Mouse (Mus musculus): ENCODE data around the gene Atp11b. TPM values are rescaled to one million over a fixed set of nuclear protein-coding genes. Genes with fewer than 3 reads are reported as not detected.

Gene Atp11b
- polyA plus RNA-seq, 1 experiment from 2014 or later: 29.8 TPM

DNA sequence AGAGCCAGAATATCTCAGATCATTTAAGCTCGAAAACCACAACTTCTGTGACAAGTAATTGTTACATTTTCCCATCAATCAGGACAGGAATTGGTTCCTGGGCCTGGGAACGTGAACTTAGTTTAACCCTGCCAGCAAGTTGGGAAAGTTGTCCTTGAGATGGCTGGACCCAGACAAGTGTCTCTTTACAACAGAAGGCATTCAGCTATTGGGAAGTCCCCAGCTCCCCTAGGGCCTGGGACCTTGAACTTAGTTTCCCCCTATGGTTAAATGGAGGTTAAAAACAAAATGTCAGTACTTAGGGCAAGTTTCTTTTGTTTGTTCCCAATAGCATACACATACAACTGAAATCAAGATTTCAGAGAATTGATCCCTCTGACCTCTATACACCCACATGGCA, 2.2 kb upstream of the Atp11b start:
- 60% methylated on average over 2 of the region's 2 CpGs for WGBS (ENCODE audit: insufficient replicate concordance)

DNA sequence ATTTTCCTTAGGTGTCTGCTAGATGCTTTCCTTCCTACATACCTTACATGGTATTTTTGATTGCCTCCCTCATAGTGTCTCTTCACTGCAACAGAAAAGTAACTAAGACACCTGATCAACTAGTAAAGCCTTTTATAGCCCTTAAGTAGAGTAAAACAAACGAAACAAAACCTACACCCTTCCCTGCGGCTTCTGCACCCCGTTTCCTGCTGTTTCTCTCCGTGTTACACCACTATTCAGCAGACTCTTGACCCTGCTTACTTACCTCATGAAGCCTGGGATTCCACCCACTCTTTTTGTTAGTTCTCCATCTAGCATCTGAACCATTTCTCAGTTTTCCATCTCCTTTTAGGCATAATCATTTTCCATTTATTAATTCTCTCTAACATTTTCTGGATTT, 8.8 kb downstream of the Atp11b start:
- Histone ChIP-seq H3K4me3 (ENCODE audit: low read depth, low read length) (no peak overlapping the region), H3K4me2 (no peak overlapping the region), H3K4me1 (ENCODE audit: control insufficient read depth, insufficient read depth, low read length) (no peaks in the 10 kb centered on the region), H3K27me3 (ENCODE audit: control insufficient read depth, insufficient read depth, low read length) (no peaks in the 10 kb centered on the region), H3K36me3 (ENCODE audit: control insufficient read depth, insufficient read depth, low read length) (no peaks in the 10 kb centered on the region), H3K9ac (ENCODE audit: low read depth, low read length) (no peak overlapping the region), H3K9me3 (replicated peaks; ENCODE audit: control insufficient read depth, low read length) (no peaks in the 10 kb centered on the region), H3K27ac (ENCODE audit: low read depth, low read length) (no peak overlapping the region)
- no peak for ATAC-seq (replicated peaks; ENCODE audit: insufficient number of reproducible peaks, low FRiP score, low TSS enrichment)
- WGBS (ENCODE audit: insufficient replicate concordance): 75% methylated on average over 4 of the region's 4 CpGs

More for the DNA sequence above, 2.2 kb upstream of the Atp11b start:
- no peak for ATAC-seq (replicated peaks; ENCODE audit: insufficient number of reproducible peaks, low FRiP score, low TSS enrichment)
- no peak overlapping the region for H3K9ac ChIP-seq (ENCODE audit: low read depth, low read length)
- H3K4me1 ChIP-seq (ENCODE audit: control insufficient read depth, insufficient read depth, low read length): no peaks in the 10 kb centered on the region
- no peaks in the 10 kb centered on the region for H3K27me3 ChIP-seq (ENCODE audit: control insufficient read depth, insufficient read depth, low read length)
- H3K9me3 ChIP-seq (replicated peaks; ENCODE audit: control insufficient read depth, low read length): no peaks in the 10 kb centered on the region
- H3K4me2 ChIP-seq: no peak overlapping the region
- H3K36me3 ChIP-seq (ENCODE audit: control insufficient read depth, insufficient read depth, low read length): no peaks in the 10 kb centered on the region
- no peak overlapping the region for H3K27ac ChIP-seq (ENCODE audit: low read depth, low read length)
- H3K4me3 ChIP-seq (ENCODE audit: low read depth, low read length): no peak overlapping the region

DNA sequence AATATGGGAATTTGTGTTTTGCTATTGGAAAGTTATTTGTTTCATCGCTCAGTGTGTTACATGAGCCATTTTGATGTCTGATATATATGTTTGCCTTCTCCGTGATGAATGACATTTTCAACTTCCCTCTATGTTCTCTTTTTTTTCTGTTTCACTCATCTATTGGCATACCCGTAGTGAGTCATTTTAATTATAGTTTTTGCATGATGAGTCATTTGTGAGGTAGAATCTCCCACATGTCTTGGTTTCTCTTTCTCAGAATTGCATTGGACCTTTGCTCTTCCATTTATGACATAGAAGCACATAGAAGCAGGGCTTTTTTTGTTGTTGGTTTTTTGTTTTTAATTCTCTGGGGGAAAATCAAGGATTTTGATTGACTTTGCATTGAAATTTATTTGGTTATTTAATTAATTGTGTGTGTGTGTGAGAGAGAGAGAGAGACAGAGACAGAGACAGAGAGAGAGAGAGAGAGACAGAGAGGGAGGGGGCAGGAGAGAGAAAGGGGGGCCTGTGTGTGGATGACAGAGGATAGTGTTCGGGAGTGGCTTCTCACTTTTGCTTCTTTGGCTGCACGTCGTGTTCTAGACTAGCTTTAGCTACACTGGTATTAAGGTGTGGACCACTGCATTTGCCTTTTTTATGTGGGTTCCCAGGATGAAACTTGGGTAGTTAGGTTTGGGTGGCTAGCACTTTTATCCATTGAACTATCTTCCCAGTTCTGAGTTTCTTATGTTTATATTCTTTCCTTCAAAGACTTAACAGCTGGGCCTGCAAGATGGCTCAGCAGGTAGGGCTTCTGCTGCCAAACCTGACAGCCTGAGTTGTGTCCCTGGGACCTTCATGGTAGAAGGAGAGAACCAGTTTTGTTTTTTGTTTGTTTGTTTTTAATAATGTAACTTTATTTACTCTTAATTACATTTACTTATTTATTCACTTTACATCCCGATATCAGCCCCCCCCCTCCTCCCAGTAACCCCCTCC, 11.0 kb downstream of the Atp11b start:
- Histone ChIP-seq H3K27me3 (ENCODE audit: control insufficient read depth, insufficient read depth, low read length) (no peaks in the 10 kb centered on the region), H3K4me1 (ENCODE audit: control insufficient read depth, insufficient read depth, low read length) (no peaks in the 10 kb centered on the region), H3K9me3 (replicated peaks; ENCODE audit: control insufficient read depth, low read length) (no peaks in the 10 kb centered on the region), H3K4me3 (ENCODE audit: low read depth, low read length) (no peak overlapping the region), H3K27ac (ENCODE audit: low read depth, low read length) (no peak overlapping the region), H3K9ac (ENCODE audit: low read depth, low read length) (no peak overlapping the region), H3K36me3 (ENCODE audit: control insufficient read depth, insufficient read depth, low read length) (no peaks in the 10 kb centered on the region), H3K4me2 (no peak overlapping the region)
- ATAC-seq (replicated peaks; ENCODE audit: insufficient number of reproducible peaks, low FRiP score, low TSS enrichment): no peak
- 72% methylated on average over 7 of the region's 7 CpGs for WGBS (ENCODE audit: insufficient replicate concordance)

DNA sequence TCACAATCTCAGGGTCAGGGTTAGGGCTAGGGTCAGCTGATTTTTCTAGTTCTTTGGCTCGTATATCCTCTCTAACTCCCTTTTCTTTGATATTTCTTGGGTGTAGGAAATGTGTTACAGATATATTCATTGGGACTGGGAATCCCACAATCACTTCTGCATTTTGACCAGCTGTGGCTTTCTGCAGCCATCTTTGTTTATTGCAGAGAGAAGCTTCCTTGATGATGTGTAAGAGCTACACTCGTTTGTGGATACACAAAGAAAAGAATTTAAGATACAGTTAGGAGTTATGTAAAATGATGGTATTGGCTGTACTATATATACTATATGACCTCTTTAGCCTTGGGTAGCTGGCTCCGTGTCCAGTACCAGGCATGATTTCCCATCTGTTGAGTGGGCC, 25.8 kb downstream of the Atp11b start:
- no peak overlapping the region for H3K4me2 ChIP-seq
- H3K9me3 ChIP-seq (replicated peaks; ENCODE audit: control insufficient read depth, low read length): no peaks in the 10 kb centered on the region
- no peak overlapping the region for H3K27ac ChIP-seq (ENCODE audit: low read depth, low read length)
- no peaks in the 10 kb centered on the region for H3K36me3 ChIP-seq (ENCODE audit: control insufficient read depth, insufficient read depth, low read length)
- no peak for ATAC-seq (replicated peaks; ENCODE audit: insufficient number of reproducible peaks, low FRiP score, low TSS enrichment)
- H3K4me1 ChIP-seq (ENCODE audit: control insufficient read depth, insufficient read depth, low read length): no peaks in the 10 kb centered on the region
- 85% methylated on average over 3 of the region's 3 CpGs for WGBS (ENCODE audit: insufficient replicate concordance)
- H3K4me3 ChIP-seq (ENCODE audit: low read depth, low read length): no peak overlapping the region
- H3K27me3 ChIP-seq (ENCODE audit: control insufficient read depth, insufficient read depth, low read length): no peaks in the 10 kb centered on the region
- H3K9ac ChIP-seq (ENCODE audit: low read depth, low read length): no peak overlapping the region

DNA sequence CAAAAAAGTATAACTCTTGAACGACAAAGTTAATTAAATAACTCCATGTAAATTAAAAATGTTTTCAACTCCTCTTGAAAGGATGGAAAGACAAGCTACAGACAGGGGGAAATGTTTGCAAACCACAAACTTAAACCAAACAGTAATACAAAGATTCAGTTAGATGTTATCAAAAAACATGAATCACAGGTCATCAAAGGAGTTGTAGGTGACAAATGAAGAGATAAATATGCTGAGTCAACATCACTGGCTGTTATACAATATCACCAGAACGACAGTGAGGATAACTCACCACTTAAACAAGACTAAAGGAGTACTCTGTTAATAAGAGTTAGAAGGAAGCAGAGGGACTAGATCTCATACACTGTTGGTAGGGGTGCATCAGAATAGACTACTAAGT, 48.1 kb downstream of the Atp11b start:
- Histone ChIP-seq H3K4me3 (ENCODE audit: low read depth, low read length) (no peak overlapping the region), H3K4me1 (ENCODE audit: control insufficient read depth, insufficient read depth, low read length) (no peaks in the 10 kb centered on the region), H3K27me3 (ENCODE audit: control insufficient read depth, insufficient read depth, low read length) (no peaks in the 10 kb centered on the region), H3K9ac (ENCODE audit: low read depth, low read length) (no peak overlapping the region), H3K27ac (ENCODE audit: low read depth, low read length) (no peak overlapping the region), H3K4me2 (no peak overlapping the region), H3K36me3 (ENCODE audit: control insufficient read depth, insufficient read depth, low read length) (peaks cover 19% of the 10 kb centered on the region), H3K9me3 (replicated peaks; ENCODE audit: control insufficient read depth, low read length) (no peaks in the 10 kb centered on the region)
- ATAC-seq (replicated peaks; ENCODE audit: insufficient number of reproducible peaks, low FRiP score, low TSS enrichment): no peak
- 87% methylated on average over 2 of the region's 2 CpGs for WGBS (ENCODE audit: insufficient replicate concordance)

DNA sequence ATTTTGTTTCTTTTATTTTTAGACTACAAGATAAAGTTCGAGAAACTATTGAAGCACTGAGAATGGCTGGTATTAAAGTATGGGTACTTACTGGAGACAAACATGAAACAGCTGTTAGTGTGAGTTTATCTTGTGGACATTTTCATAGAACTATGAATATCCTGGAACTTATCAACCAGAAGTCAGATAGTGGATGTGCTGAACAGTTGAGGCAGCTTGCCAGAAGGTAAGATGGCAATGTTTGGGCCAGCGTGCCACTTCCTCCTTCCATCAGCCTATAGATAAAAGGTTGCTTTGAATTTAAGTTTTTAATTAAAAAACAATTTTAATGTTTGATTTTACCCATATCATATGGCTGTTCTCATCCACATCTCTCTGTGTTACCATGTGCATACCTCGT, 66.0 kb downstream of the Atp11b start:
- 0 out of 2 replicates have a peak, but pooled peaks cover 3% of the 10 kb centered on the region for H3K36me3 ChIP-seq (ENCODE audit: control insufficient read depth, insufficient read depth, low read length)
- H3K4me3 ChIP-seq (ENCODE audit: low read depth, low read length): no peak overlapping the region
- no peak overlapping the region for H3K9ac ChIP-seq (ENCODE audit: low read depth, low read length)
- H3K4me2 ChIP-seq: no peak overlapping the region
- no peaks in the 10 kb centered on the region for H3K27me3 ChIP-seq (ENCODE audit: control insufficient read depth, insufficient read depth, low read length)
- WGBS (ENCODE audit: insufficient replicate concordance): 77% methylated on average over 3 of the region's 3 CpGs
- no peaks in the 10 kb centered on the region for H3K9me3 ChIP-seq (replicated peaks; ENCODE audit: control insufficient read depth, low read length)
- no peaks in the 10 kb centered on the region for H3K4me1 ChIP-seq (ENCODE audit: control insufficient read depth, insufficient read depth, low read length)
- no peak overlapping the region for H3K27ac ChIP-seq (ENCODE audit: low read depth, low read length)
- ATAC-seq (replicated peaks; ENCODE audit: insufficient number of reproducible peaks, low FRiP score, low TSS enrichment): no peak

DNA sequence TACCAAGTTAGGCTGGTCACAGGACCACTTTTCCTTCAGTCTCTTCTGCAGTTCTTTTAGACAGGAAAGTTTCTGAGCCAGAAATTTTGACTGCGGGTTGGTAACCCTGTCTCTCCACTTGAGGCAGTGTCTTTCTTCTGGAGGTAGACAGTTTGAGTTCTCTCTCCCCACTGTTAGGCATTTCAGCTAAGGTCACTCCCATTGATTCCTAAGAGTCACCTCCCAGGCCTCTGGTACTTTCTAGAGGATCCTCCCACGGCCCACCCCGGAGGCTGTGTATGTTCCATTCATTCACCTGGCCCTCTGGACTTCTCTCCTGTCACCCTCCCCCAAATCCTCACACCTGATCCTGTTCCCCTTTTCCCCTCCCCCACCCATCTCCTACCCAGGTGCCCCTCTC, 68.1 kb downstream of the Atp11b start:
- H3K36me3 ChIP-seq (ENCODE audit: control insufficient read depth, insufficient read depth, low read length): 0 out of 2 replicates have a peak, but pooled peaks cover 3% of the 10 kb centered on the region
- no peak overlapping the region for H3K4me3 ChIP-seq (ENCODE audit: low read depth, low read length)
- no peak for ATAC-seq (replicated peaks; ENCODE audit: insufficient number of reproducible peaks, low FRiP score, low TSS enrichment)
- no peaks in the 10 kb centered on the region for H3K4me1 ChIP-seq (ENCODE audit: control insufficient read depth, insufficient read depth, low read length)
- no peak overlapping the region for H3K4me2 ChIP-seq
- H3K9ac ChIP-seq (ENCODE audit: low read depth, low read length): no peak overlapping the region
- no peaks in the 10 kb centered on the region for H3K27me3 ChIP-seq (ENCODE audit: control insufficient read depth, insufficient read depth, low read length)
- 83% methylated on average over 3 of the region's 3 CpGs for WGBS (ENCODE audit: insufficient replicate concordance)
- H3K9me3 ChIP-seq (replicated peaks; ENCODE audit: control insufficient read depth, low read length): no peaks in the 10 kb centered on the region
- H3K27ac ChIP-seq (ENCODE audit: low read depth, low read length): no peak overlapping the region

DNA sequence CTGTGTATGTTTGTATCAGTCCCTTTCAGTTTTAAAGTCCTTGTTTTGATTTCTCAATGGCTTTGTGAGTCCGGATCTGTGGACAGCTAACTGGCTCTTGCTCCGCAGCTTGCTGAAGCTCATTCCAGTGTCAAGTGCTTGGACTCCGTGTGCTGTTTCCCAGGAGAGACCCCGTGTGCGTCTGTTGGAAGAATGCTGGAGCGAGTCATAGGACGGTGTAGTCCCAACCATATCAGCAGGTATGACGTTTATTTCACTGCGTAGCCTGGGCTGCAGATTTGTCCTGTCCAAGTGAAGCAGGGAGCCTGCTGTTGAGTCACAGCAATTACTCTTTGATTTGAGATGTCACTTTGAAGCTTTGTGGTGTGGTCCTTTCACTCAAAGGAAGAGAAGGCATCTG, 95.4 kb downstream of the Atp11b start:
- H3K27me3 ChIP-seq (ENCODE audit: control insufficient read depth, insufficient read depth, low read length): no peaks in the 10 kb centered on the region
- 75% methylated on average over 9 of the region's 9 CpGs for WGBS (ENCODE audit: insufficient replicate concordance)
- ATAC-seq (replicated peaks; ENCODE audit: insufficient number of reproducible peaks, low FRiP score, low TSS enrichment): no peak
- H3K9me3 ChIP-seq (replicated peaks; ENCODE audit: control insufficient read depth, low read length): no peaks in the 10 kb centered on the region
- H3K36me3 ChIP-seq (ENCODE audit: control insufficient read depth, insufficient read depth, low read length): peaks cover 4% of the 10 kb centered on the region; the same call in 1 of the 2 replicates
- H3K4me2 ChIP-seq: no peak overlapping the region
- H3K27ac ChIP-seq (ENCODE audit: low read depth, low read length): no peak overlapping the region
- no peak overlapping the region for H3K9ac ChIP-seq (ENCODE audit: low read depth, low read length)
- H3K4me1 ChIP-seq (ENCODE audit: control insufficient read depth, insufficient read depth, low read length): no peaks in the 10 kb centered on the region
- no peak overlapping the region for H3K4me3 ChIP-seq (ENCODE audit: low read depth, low read length)

DNA sequence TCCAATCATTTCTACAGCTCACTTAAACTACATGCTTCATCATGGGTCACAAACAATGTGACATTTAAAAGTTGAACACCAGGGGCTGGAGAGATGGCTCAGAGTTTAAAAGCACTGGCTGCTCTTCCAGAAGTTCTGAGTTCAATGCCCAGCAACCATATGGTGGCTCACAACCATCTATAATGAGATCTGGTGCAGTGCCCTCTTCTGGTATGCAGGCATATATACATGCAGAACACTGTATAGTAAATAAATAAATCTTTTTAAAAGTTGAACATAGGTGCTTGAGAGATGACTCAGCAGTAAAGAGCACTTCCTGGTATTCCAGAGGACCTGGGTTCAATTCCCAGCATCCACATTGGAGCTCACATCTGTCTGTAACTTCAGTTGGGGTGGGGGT, 129.4 kb downstream of the Atp11b start:
- Histone ChIP-seq H3K9me3 (replicated peaks; ENCODE audit: control insufficient read depth, low read length) (no peaks in the 10 kb centered on the region), H3K4me2 (no peak overlapping the region), H3K27me3 (ENCODE audit: control insufficient read depth, insufficient read depth, low read length) (no peaks in the 10 kb centered on the region), H3K9ac (ENCODE audit: low read depth, low read length) (no peak overlapping the region), H3K36me3 (ENCODE audit: control insufficient read depth, insufficient read depth, low read length) (no peaks in the 10 kb centered on the region; the same call in 1 of the 2 replicates), H3K4me1 (ENCODE audit: control insufficient read depth, insufficient read depth, low read length) (peaks cover 4% of the 10 kb centered on the region; the same call in 1 of the 2 replicates), H3K4me3 (ENCODE audit: low read depth, low read length) (no peak overlapping the region), H3K27ac (ENCODE audit: low read depth, low read length) (no peak overlapping the region)
- ATAC-seq (replicated peaks; ENCODE audit: insufficient number of reproducible peaks, low FRiP score, low TSS enrichment): no peak

Measured in heart, embryonic 11.5 days (tissue).